Mouse (Mus musculus) heart, postnatal 36 days (tissue): ENCODE measurements around the gene Zfp982. TPM values are rescaled to one million over a fixed set of nuclear protein-coding genes. Genes with fewer than 3 reads are reported as not detected.
"Not testable (repeated sequence)": the region's sequence is repeated elsewhere in the genome, so short reads cannot be mapped to it uniquely, and the experiment has no call there.

Experiments
- DNase-seq, 2 experiments: peaks; one replicate each; pipeline ENCODE4 v3.0.0; 2021 to 2022
- intact Hi-C: fragments of 180-260 bp; cut with DNase I; formaldehyde crosslinking; loops from one replicate; pipeline ENCODE4 v1.15.1; 2025
- total RNA-seq, 2 experiments: library from RNA; stranded (reverse); gene quantifications; 2 replicates each; pipeline ENCODE4 v1.2.3; 2021

Gene Zfp982
- 1 to 10 TPM; 8.2 to 9.1 TPM for total RNA-seq

- DNase-seq, intact Hi-C loops: not testable (repeated sequence)
Observed at GRCm38 (mm10) chr4:147492117-147492516, at the start of gene Zfp982. Zfp982 (plus strand) TSS chr4:147492417.

- peak; percentile 63 to 69 for DNase-seq
- intact Hi-C loops = loop anchor here (5.0 to 10.0 kb wide), 2 partner anchors 36 to 402 kb away; partner anchors contain the start of gene Zfp933
Observed at GRCm38 (mm10) chr4:147442649-147443553, 49.3 kb upstream of the Zfp982 start.

GRCm38 (mm10) chr4:147443554-147443927 lies 48.7 kb upstream of the Zfp982 start:
- intact Hi-C loops = loop anchor here (5.0 to 10.0 kb wide), 2 partner anchors 36 to 401 kb away; partner anchors contain the start of gene Zfp933
- DNase-seq = peak; percentile 25 to 50

GRCm38 (mm10) chr4:147445371-147445770 lies 46.8 kb upstream of the Zfp982 start:
- intact Hi-C loops = loop anchor here (2.0 to 10.0 kb wide), 2 partner anchors 319 to 399 kb away; partner anchors contain the start of gene Zfp933
- not testable (repeated sequence) for DNase-seq

GRCm38 (mm10) chr4:147448358-147448757 lies 43.9 kb upstream of the Zfp982 start:
- intact Hi-C loops = loop anchor here (10.0 kb wide), 1 partner anchor 396 kb away; the partner anchor contains the start of gene Zfp933
- no peak for DNase-seq

GRCm38 (mm10) chr4:147449099-147449581 lies 43.1 kb upstream of the Zfp982 start:
- DNase-seq = no peak
- intact Hi-C loops = loop anchor here (10.0 kb wide), 1 partner anchor 396 kb away; the partner anchor contains the start of gene Zfp933

- DNase-seq = not testable (repeated sequence)
- intact Hi-C loops = loop anchor here (10.0 kb wide), 1 partner anchor 395 kb away; the partner anchor contains the start of gene Zfp933
Observed at GRCm38 (mm10) chr4:147449986-147450385, 42.2 kb upstream of the Zfp982 start.

GRCm38 (mm10) chr4:147467207-147467606 lies 25.0 kb upstream of the Zfp982 start:
- intact Hi-C loops = not testable (repeated sequence)

GRCm38 (mm10) chr4:147498772-147499613 lies 6.8 kb downstream of the Zfp982 start:
- not testable (repeated sequence) for DNase-seq
- intact Hi-C loops = loop anchor here (1.0 kb wide), 1 partner anchor 77 kb away; no protein-coding TSS in a partner anchor

More at GRCm38 (mm10) chr4:147467207-147467606, 25.0 kb upstream of the Zfp982 start:
- DNase-seq = not testable (repeated sequence)

GRCm38 (mm10) chr4:147509174-147509573 lies 17.0 kb downstream of the Zfp982 start:
- intact Hi-C loops = no loop called here
- DNase-seq = no peak

GRCm38 (mm10) chr4:147518981-147519380 lies 26.8 kb downstream of the Zfp982 start:
- no peak for DNase-seq
- intact Hi-C loops = loop anchor here (5.0 kb wide), 1 partner anchor 68 kb away; no protein-coding TSS in a partner anchor

GRCm38 (mm10) chr4:147520100-147520499 lies 27.9 kb downstream of the Zfp982 start:
- no peak for DNase-seq
- intact Hi-C loops = no loop called here

- DNase-seq = no peak
- intact Hi-C loops = no loop called here
Observed at GRCm38 (mm10) chr4:147525125-147525524, 32.9 kb downstream of the Zfp982 start.

GRCm38 (mm10) chr4:147530366-147530765 lies 38.1 kb downstream of the Zfp982 start:
- DNase-seq = no peak
- intact Hi-C loops = no loop called here

GRCm38 (mm10) chr4:147535916-147536315 lies 43.7 kb downstream of the Zfp982 start:
- intact Hi-C loops = not testable (repeated sequence)

GRCm38 (mm10) chr4:147537702-147538101 lies 45.5 kb downstream of the Zfp982 start:
- intact Hi-C loops = no loop called here
- DNase-seq = no peak

More at GRCm38 (mm10) chr4:147535916-147536315, 43.7 kb downstream of the Zfp982 start:
- not testable (repeated sequence) for DNase-seq

GRCm38 (mm10) chr4:147539918-147540317 lies 47.7 kb downstream of the Zfp982 start, which contains the start of gene Gm16503:
Gm16503 (plus strand) TSS chr4:147540218.
- DNase-seq, intact Hi-C loops: not testable (repeated sequence)

GRCm38 (mm10) chr4:147541105-147541504 lies 48.9 kb downstream of the Zfp982 start:
- DNase-seq = no peak
- intact Hi-C loops = no loop called here

- intact Hi-C loops, DNase-seq: not testable (repeated sequence)
Observed at GRCm38 (mm10) chr4:147553071-147553470, 60.9 kb downstream of the Zfp982 start, which contains the start of gene Zfp985. Zfp985 (plus strand) TSS chr4:147553277.

- DNase-seq, intact Hi-C loops: not testable (repeated sequence)
Observed at GRCm38 (mm10) chr4:147554361-147554760, 62.1 kb downstream of the Zfp982 start.
